Mouse (Mus musculus) neural tube, embryonic 11.5 days (tissue): Measurements from ENCODE around the gene Armc7. TPM values are rescaled to one million over a fixed set of nuclear protein-coding genes. Genes with fewer than 3 reads are reported as not detected.
A peak's percentile ranks its signal among the peaks of the same experiment; 100 is the strongest.
"Not testable (repeated sequence)": the region's sequence is repeated elsewhere in the genome, so short reads cannot be mapped to it uniquely, and the experiment has no call there.

Experiments used
- ATAC-seq: fragments of 200-750 bp; cut with Nextera tagmentation; 2 replicates; pipeline ENCODE4 v1.8.0; 2017; ENCODE audit warnings: moderate number of reproducible peaks, mild to moderate bottlenecking, moderate TSS enrichment, moderate library complexity; ENCODE audit not compliant: insufficient read depth, low FRiP score, low TSS enrichment
- DNase-seq: peaks from one replicate; pipeline ENCODE4 v3.0.0-alpha.2; 2015; ENCODE audit warnings: low spot score
- H3K27ac ChIP-seq: fragments of 300-500 bp; sonication (generic); 2 replicates; pipeline ENCODE4 v1.5.1; 2014; ENCODE audit warnings: low read depth, mild to moderate bottlenecking, low read length
- H3K27me3 ChIP-seq: fragments of 300-500 bp; sonication (generic); 2 replicates; pipeline ENCODE4 v1.6.1; 2014; ENCODE audit warnings: mild to moderate bottlenecking, low read length, mixed read lengths; ENCODE audit not compliant: control insufficient read depth, insufficient read depth
- H3K36me3 ChIP-seq: fragments of 300-500 bp; sonication (generic); 2 replicates; pipeline ENCODE4 v1.6.1; 2014; ENCODE audit warnings: mild to moderate bottlenecking, low read length, moderate library complexity, mixed read lengths; ENCODE audit not compliant: control insufficient read depth, insufficient read depth
- H3K4me1 ChIP-seq: fragments of 300-500 bp; sonication (generic); 2 replicates; pipeline ENCODE4 v1.6.1; 2014; ENCODE audit warnings: low read length, mixed read lengths; ENCODE audit not compliant: control insufficient read depth, insufficient read depth
- H3K4me2 ChIP-seq: fragments of 300-500 bp; sonication (generic); 2 replicates; pipeline ENCODE4 v1.6.1; 2014; ENCODE audit warnings: low read depth, mild to moderate bottlenecking, moderate library complexity
- H3K4me3 ChIP-seq: fragments of 300-500 bp; sonication (generic); 2 replicates; pipeline ENCODE4 v1.5.1; 2014; ENCODE audit warnings: low read depth, low read length
- H3K9ac ChIP-seq: fragments of 300-500 bp; sonication (generic); 2 replicates; pipeline ENCODE4 v1.6.1; 2014; ENCODE audit warnings: mild to moderate bottlenecking, low read length
- H3K9me3 ChIP-seq: fragments of 300-500 bp; sonication (generic); 2 replicates; pipeline ENCODE4 v1.6.1; 2016; ENCODE audit warnings: low read length; ENCODE audit not compliant: control insufficient read depth
- WGBS: fragments of 180-500 bp; shearing (Covaris S2); extraction: QIAGEN DNeasy Blood & Tissue Kit; methylation state at CpG from one replicate; pipeline ENCODE4 v1.1.7; 2014; 5-methylcytosine and 5-hydroxymethylcytosine counted together
- polyA plus RNA-seq: library from polyadenylated mRNA; unstranded; fragments of >200 nt; fragmentation: Nextera tagmentation; extraction: Ambion mirVana; gene quantifications from 2 replicates; pipeline ENCODE4 v1.2.1, GENCODE M21; 2014

Gene Armc7
- polyA plus RNA-seq, 1 experiment from 2014 or later = 8.3 TPM

- ATAC-seq = no peak
- Histone ChIP-seq H3K9me3 (no peaks in the 10 kb centered on the region), H3K4me3 (no peak overlapping the region), H3K9ac (no peak overlapping the region), H3K27me3 (no peaks in the 10 kb centered on the region), H3K4me1 (no peaks in the 10 kb centered on the region), H3K4me2 (no peak overlapping the region), H3K36me3 (no peaks in the 10 kb centered on the region), H3K27ac (no peak overlapping the region)
- no peak for DNase-seq
- 91% methylated on average over 8 of the region's 8 CpGs for whole genome bisulfite sequencing
Measured at GRCm38 (mm10) chr11:115451781-115452241, 23.7 kb upstream of the Armc7 start.

- no peak overlapping the region for H3K9ac ChIP-seq
- 89% methylated on average over 7 of the region's 7 CpGs for WGBS
- no peaks in the 10 kb centered on the region for H3K27me3 ChIP-seq
- H3K4me1 ChIP-seq = no peaks in the 10 kb centered on the region
- no peak for ATAC-seq
- H3K36me3 ChIP-seq = no peaks in the 10 kb centered on the region
- no peaks in the 10 kb centered on the region for H3K9me3 ChIP-seq
- H3K4me2 ChIP-seq = no peak overlapping the region
- no peak overlapping the region for H3K27ac ChIP-seq
- no peak for DNase-seq
- no peak overlapping the region for H3K4me3 ChIP-seq
Measured at GRCm38 (mm10) chr11:115452281-115452860, 23.1 kb upstream of the Armc7 start.

DNA sequence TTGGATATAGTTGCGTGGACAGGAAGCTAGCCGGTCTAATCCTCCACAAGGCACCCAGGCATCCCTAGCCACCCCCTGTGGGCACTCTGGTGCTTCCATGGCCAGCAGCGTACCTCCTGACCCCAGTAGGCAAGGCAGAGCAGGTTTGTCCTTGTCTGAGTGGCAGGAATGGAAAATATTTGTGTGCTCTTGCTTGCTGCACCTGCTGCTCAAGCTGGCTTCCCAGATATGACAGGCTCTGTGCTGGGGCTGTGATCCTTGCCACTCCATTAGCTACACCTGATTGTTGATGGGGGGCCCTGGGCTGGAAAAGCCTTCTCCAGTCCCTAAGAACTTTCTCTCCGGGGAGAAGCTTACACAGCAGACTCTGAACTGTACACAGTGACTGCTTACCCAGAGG lies 22.2 kb upstream of the Armc7 start:
- Histone ChIP-seq H3K36me3 (no peaks in the 10 kb centered on the region), H3K27me3 (no peaks in the 10 kb centered on the region), H3K4me1 (no peaks in the 10 kb centered on the region), H3K27ac (no peak overlapping the region), H3K9me3 (no peaks in the 10 kb centered on the region), H3K4me2 (no peak overlapping the region), H3K9ac (no peak overlapping the region), H3K4me3 (no peak overlapping the region)
- ATAC-seq (no peak), DNase-seq (no peak)
- WGBS = 75% methylated on average over 4 of the region's 4 CpGs

- H3K9me3 ChIP-seq, DNase-seq, ATAC-seq, H3K27ac ChIP-seq, H3K27me3 ChIP-seq, H3K9ac ChIP-seq, H3K4me2 ChIP-seq, H3K4me1 ChIP-seq, H3K4me3 ChIP-seq, H3K36me3 ChIP-seq: not testable (repeated sequence)
- 86% methylated on average over 6 of the region's 6 CpGs for WGBS
Measured at GRCm38 (mm10) chr11:115454822-115455221, 20.6 kb upstream of the Armc7 start.

GRCm38 (mm10) chr11:115455619-115456018 lies 19.8 kb upstream of the Armc7 start:
- Histone ChIP-seq H3K36me3 (no peaks in the 10 kb centered on the region), H3K9ac (no peak overlapping the region), H3K4me3 (no peak overlapping the region), H3K4me1 (no peaks in the 10 kb centered on the region), H3K27ac (no peak overlapping the region), H3K9me3 (no peaks in the 10 kb centered on the region), H3K27me3 (no peaks in the 10 kb centered on the region), H3K4me2 (no peak overlapping the region)
- DNase-seq = no peak
- WGBS = 86% methylated on average over 15 of the region's 15 CpGs
- no peak for ATAC-seq

DNA sequence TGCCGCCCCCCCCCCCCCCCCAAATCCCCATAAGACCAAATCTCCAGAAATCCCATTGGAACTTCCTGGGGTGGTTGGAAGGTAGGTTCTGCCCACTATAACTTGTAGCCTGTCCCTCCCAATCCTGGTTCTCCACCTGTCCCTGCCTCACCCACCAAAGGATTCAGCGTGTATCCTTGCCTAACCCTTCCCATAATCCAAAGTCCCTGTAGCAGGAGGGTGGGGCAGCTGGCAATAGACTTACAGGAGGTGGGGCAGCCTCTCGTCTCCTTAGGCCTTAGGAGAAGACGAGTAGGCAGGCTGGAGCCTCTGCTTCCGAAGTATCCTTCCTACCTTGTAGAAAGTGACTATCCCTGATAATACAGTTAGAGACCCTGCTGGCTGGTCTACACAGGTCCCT lies 19.3 kb upstream of the Armc7 start:
- no peaks in the 10 kb centered on the region for H3K36me3 ChIP-seq
- no peaks in the 10 kb centered on the region for H3K4me1 ChIP-seq
- H3K9me3 ChIP-seq = no peaks in the 10 kb centered on the region
- no peak overlapping the region for H3K4me2 ChIP-seq
- H3K9ac ChIP-seq = no peak overlapping the region
- no peak for ATAC-seq
- DNase-seq = no peak
- no peaks in the 10 kb centered on the region for H3K27me3 ChIP-seq
- no peak overlapping the region for H3K27ac ChIP-seq
- no peak overlapping the region for H3K4me3 ChIP-seq
- WGBS = 94% methylated on average over 5 of the region's 5 CpGs

DNA sequence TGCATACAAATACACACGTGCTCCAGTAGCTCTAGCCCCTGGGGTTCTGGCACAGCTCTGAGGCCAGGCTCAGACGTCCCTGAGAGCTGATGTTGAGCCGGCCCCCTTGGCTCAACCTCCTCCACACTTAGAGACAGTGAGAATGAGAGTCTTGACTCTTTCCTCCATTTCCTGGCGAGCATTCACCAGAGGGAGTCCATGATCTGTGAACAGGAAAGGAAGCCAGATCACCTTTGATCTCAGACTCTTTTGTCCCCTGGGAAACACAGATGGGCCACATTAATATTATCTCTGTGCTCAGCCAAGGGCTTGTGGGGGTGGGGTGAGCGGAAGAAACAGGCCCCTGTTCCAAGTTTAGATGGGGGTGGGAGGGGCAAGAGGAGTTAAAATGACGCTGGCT lies 18.1 kb upstream of the Armc7 start:
- H3K4me2 ChIP-seq = no peak overlapping the region
- 39% methylated on average over 6 of the region's 6 CpGs for WGBS
- no peak overlapping the region for H3K27ac ChIP-seq
- H3K36me3 ChIP-seq = no peaks in the 10 kb centered on the region
- no peaks in the 10 kb centered on the region for H3K27me3 ChIP-seq
- no peaks in the 10 kb centered on the region for H3K9me3 ChIP-seq
- no peak overlapping the region for H3K9ac ChIP-seq
- ATAC-seq (no peak), DNase-seq (peak; percentile 18)
- no peak overlapping the region for H3K4me3 ChIP-seq
- no peaks in the 10 kb centered on the region for H3K4me1 ChIP-seq

DNA sequence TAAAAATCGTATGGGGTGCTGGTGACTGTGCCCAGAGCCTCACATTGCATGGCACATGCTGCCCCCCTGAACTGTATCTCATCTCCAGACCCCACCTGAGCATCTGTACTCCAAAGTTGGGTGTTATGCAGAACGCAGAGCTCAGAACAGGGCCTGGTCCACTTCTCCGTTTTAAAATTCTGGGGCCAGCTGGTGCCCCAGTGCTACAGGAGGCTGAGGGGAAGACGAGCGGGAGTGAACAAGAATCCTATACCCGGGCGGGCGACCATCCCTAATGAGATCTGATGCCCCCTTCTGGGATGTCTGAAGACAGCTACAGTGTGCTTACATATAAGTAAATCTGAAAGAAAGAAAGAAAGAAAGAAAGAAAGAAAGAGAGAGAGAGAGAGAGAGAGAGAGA lies 14.5 kb upstream of the Armc7 start:
- H3K4me3 ChIP-seq = no peak overlapping the region
- H3K36me3 ChIP-seq = no peaks in the 10 kb centered on the region
- H3K9ac ChIP-seq = no peak overlapping the region
- no peaks in the 10 kb centered on the region for H3K9me3 ChIP-seq
- ATAC-seq (no peak), DNase-seq (no peak)
- no peak overlapping the region for H3K27ac ChIP-seq
- H3K4me1 ChIP-seq = no peaks in the 10 kb centered on the region
- H3K27me3 ChIP-seq = no peaks in the 10 kb centered on the region
- no peak overlapping the region for H3K4me2 ChIP-seq
- WGBS = 20% methylated on average over 8 of the region's 8 CpGs

GRCm38 (mm10) chr11:115461846-115462242 lies 13.6 kb upstream of the Armc7 start:
- no peak overlapping the region for H3K27ac ChIP-seq
- H3K4me3 ChIP-seq = no peak overlapping the region
- H3K4me2 ChIP-seq = no peak overlapping the region
- H3K9ac ChIP-seq = no peak overlapping the region
- ATAC-seq (no peak), DNase-seq (no peak)
- 81% methylated on average over 5 of the region's 5 CpGs for WGBS
- no peaks in the 10 kb centered on the region for H3K36me3 ChIP-seq
- H3K27me3 ChIP-seq = no peaks in the 10 kb centered on the region
- H3K4me1 ChIP-seq = 0 out of 2 replicates have a peak, but pooled peaks cover 2% of the 10 kb centered on the region
- H3K9me3 ChIP-seq = no peaks in the 10 kb centered on the region
